ENCODE assay signal across 8 mouse cellular contexts in genomic region chr6:91684831-91685532, GRCm38 (mm10). TPM values are rescaled to one million over a fixed set of nuclear protein-coding genes. Genes with fewer than 3 reads are reported as not detected.
DNase-seq lines count a peak whose midpoint lies in the region; ATAC-seq lines count a peak whose summit lies in the region.

No protein-coding gene starts in this region.

- H3K27me3 ChIP-seq in hindbrain, embryonic 15.5 days: no peaks in the 10 kb centered on the region
- H3K27me3 ChIP-seq in liver, embryonic 12.5 days (replicated peaks): no peaks in the 10 kb centered on the region

- ATAC-seq in hindbrain, embryonic 15.5 days (ENCODE audit: low FRiP score, low read depth): peak; percentile 7; the same call in 1 of the 2 replicates
- ATAC-seq in liver, embryonic 12.5 days: peak; percentile 2; the same call in 1 of the 2 replicates

- peaks cover 50% of the 10 kb centered on the region for H3K4me1 ChIP-seq in hindbrain, embryonic 15.5 days (replicated peaks)
- peaks cover 67% of the 10 kb centered on the region for H3K4me1 ChIP-seq in liver, embryonic 12.5 days

- H3K9ac ChIP-seq in hindbrain, embryonic 15.5 days: peak overlapping the region; percentile 88
- H3K9ac ChIP-seq in liver, embryonic 12.5 days: peak overlapping the region; percentile 94

- WGBS in hindbrain, embryonic 15.5 days: 13% methylated on average over 17 of the region's 17 CpGs
- WGBS in liver, embryonic 12.5 days (ENCODE audit: insufficient replicate concordance): 12% methylated on average over 17 of the region's 17 CpGs

- no peaks in the 10 kb centered on the region for H3K36me3 ChIP-seq in hindbrain, embryonic 15.5 days
- H3K36me3 ChIP-seq in liver, embryonic 12.5 days: no peaks in the 10 kb centered on the region

- DNase-seq in right cerebral cortex, postnatal 14 days: peak; percentile 24
- DNase-seq in right cerebral cortex, postnatal 25 days: no peak
- DNase-seq in cerebellum, postnatal 10 days: peak; percentile 56
- DNase-seq in gastrocnemius, adult 8-10 months (ENCODE audit: low spot score in 2 of 2): peak; percentile 62 to 81
- peak; percentile 36 to 40 for DNase-seq in monocyte, adult 2 months (ENCODE audit: low read depth in 1 of 2, low spot score in 2 of 2)
- peak; percentile 32 to 57 for DNase-seq in urinary bladder, postnatal 36 days (ENCODE audit: low spot score in 2 of 2)

- H3K27ac ChIP-seq in hindbrain, embryonic 15.5 days (replicated peaks): peak overlapping the region; percentile 92
- H3K27ac ChIP-seq in liver, embryonic 12.5 days: peak overlapping the region; percentile 46; the same call in 1 of the 2 replicates

- no peaks in the 10 kb centered on the region for H3K9me3 ChIP-seq in hindbrain, embryonic 15.5 days
- H3K9me3 ChIP-seq in liver, embryonic 12.5 days (replicated peaks): no peaks in the 10 kb centered on the region

- H3K4me2 ChIP-seq in hindbrain, embryonic 15.5 days: peak overlapping the region; percentile 89
- H3K4me2 ChIP-seq in liver, embryonic 12.5 days: peak overlapping the region; percentile 99

- H3K4me3 ChIP-seq in hindbrain, embryonic 15.5 days: peak overlapping the region; percentile 64
- H3K4me3 ChIP-seq in liver, embryonic 12.5 days: peak overlapping the region; percentile 90

RNA-seq across cellular contexts. Expression of gene Slc6a6, which starts 1.1 kb away (rescaled TPM):
- total RNA-seq in gastrocnemius, adult 8-10 months (2022): 10 to 100 TPM; 66.0 to 81.7 (median 77.6) TPM
- polyA plus RNA-seq in hindbrain, embryonic 15.5 days (2015; fragmentation: Nextera tagmentation; extraction: Ambion mirVana): 99.4 and 102 TPM in 2 replicates
- 22.1 and 24.9 TPM in 2 replicates for polyA plus RNA-seq in liver, embryonic 12.5 days (2016; fragmentation: Nextera tagmentation; extraction: Ambion mirVana)
